Mouse (Mus musculus): ENCODE data around the gene Ank2.
"Not testable (repeated sequence)": the region's sequence is repeated elsewhere in the genome, so short reads cannot be mapped to it uniquely, and the experiment has no call there.

Gene Ank2

GRCm38 (mm10) chr3:127408684-127409550 is 90.2 kb downstream of the Ank2 start:
- DNase-seq, result peak; percentile 87

GRCm38 (mm10) chr3:127407868-127408574 is 91.1 kb downstream of the Ank2 start:
- DNase-seq, result peak; percentile 31

GRCm38 (mm10) chr3:127406883-127407282 is 92.3 kb downstream of the Ank2 start:
- no peak for DNase-seq

- no peak for DNase-seq
Measured at GRCm38 (mm10) chr3:127404371-127404770, 94.8 kb downstream of the Ank2 start.

- no peak for DNase-seq
Measured at GRCm38 (mm10) chr3:127400976-127401375, 98.2 kb downstream of the Ank2 start.

- DNase-seq, result not testable (repeated sequence)
Measured at GRCm38 (mm10) chr3:127400468-127400867, 98.7 kb downstream of the Ank2 start.

GRCm38 (mm10) chr3:127397774-127398173 is 101.4 kb downstream of the Ank2 start:
- no peak for DNase-seq

GRCm38 (mm10) chr3:127395202-127395601 is 103.9 kb downstream of the Ank2 start:
- DNase-seq, result peak; percentile 22

GRCm38 (mm10) chr3:127387016-127387517 is 112.1 kb downstream of the Ank2 start:
- DNase-seq, result no peak

GRCm38 (mm10) chr3:127383231-127383630 is 115.9 kb downstream of the Ank2 start:
- no peak for DNase-seq

GRCm38 (mm10) chr3:127376901-127377460 is 122.2 kb downstream of the Ank2 start:
- DNase-seq, result no peak

GRCm38 (mm10) chr3:127375956-127376660 is 123.0 kb downstream of the Ank2 start:
- no peak for DNase-seq

GRCm38 (mm10) chr3:127374190-127374710 is 124.9 kb downstream of the Ank2 start:
- no peak for DNase-seq

GRCm38 (mm10) chr3:127371774-127372173 is 127.4 kb downstream of the Ank2 start:
- DNase-seq, result no peak

GRCm38 (mm10) chr3:127369529-127369928 is 129.6 kb downstream of the Ank2 start:
- no peak for DNase-seq

- no peak for DNase-seq
Measured at GRCm38 (mm10) chr3:127367450-127367849, 131.7 kb downstream of the Ank2 start.

- peak; percentile 28 for DNase-seq
Measured at GRCm38 (mm10) chr3:127363512-127363911, 135.6 kb downstream of the Ank2 start.

- DNase-seq, result no peak
Measured at GRCm38 (mm10) chr3:127362611-127363393, 136.3 kb downstream of the Ank2 start.

GRCm38 (mm10) chr3:127361846-127362245 is 137.3 kb downstream of the Ank2 start:
- DNase-seq, result no peak

GRCm38 (mm10) chr3:127361384-127361783 is 137.8 kb downstream of the Ank2 start:
- no peak for DNase-seq

- no peak for DNase-seq
Measured at GRCm38 (mm10) chr3:127355252-127355651, 143.9 kb downstream of the Ank2 start.
